ENCODE assay signal across 29 mouse cellular contexts in the genomic region with DNA sequence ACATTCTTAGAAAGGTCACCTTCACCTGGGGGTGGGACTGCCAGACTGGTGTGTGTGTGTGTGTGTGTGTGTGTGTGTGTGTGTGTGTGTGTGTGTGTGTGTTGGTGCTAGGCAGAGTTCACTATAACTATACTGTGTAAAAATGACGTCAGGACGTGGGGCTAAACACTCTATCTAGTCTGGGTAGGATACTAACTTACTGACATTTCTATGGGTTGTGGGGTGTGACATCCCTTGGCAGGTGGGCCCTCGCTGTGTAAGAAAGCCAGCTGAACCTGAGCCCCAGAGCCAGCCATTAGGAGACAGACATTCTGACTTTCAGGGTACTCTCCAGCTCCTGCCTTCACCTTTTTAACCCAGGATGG. TPM values are rescaled to one million over a fixed set of nuclear protein-coding genes. Genes with fewer than 3 reads are reported as not detected.
DNase-seq lines count a peak whose midpoint lies in the region; ATAC-seq and TF ChIP-seq lines count a peak whose summit lies in the region.
"Had no signal": no experiment of that assay in that cellular context is flagged by ENCODE, and none has a peak within 500 bp of the region (broad histone marks: within the 10 kb centered on the region; RNA-seq: fewer than 3 reads in every experiment).

No protein-coding gene starts in this region.

- no peak overlapping the region for H3K4me2 ChIP-seq in hindbrain, embryonic 11.5 days (replicated peaks; ENCODE audit: low read depth, low read length)
- H3K4me2 ChIP-seq in midbrain, embryonic 13.5 days (replicated peaks): no peak overlapping the region
- no peak overlapping the region for H3K4me2 ChIP-seq in midbrain, embryonic 14.5 days (ENCODE audit: low read length)
- H3K4me2 ChIP-seq in forebrain, embryonic 14.5 days (ENCODE audit: low read length): no peak overlapping the region
- H3K4me2 ChIP-seq: embryonic facial prominence, embryonic 15.5 days; heart, embryonic 13.5 days; liver, embryonic 12.5 days had no signal

- no peaks in the 10 kb centered on the region for H3K9me3 ChIP-seq in hindbrain, embryonic 11.5 days (ENCODE audit: control insufficient read depth, low read length)
- H3K9me3 ChIP-seq in hindbrain, embryonic 10.5 days: no peaks in the 10 kb centered on the region
- H3K9me3 ChIP-seq in midbrain, embryonic 13.5 days: no peaks in the 10 kb centered on the region
- H3K9me3 ChIP-seq in midbrain, embryonic 14.5 days (ENCODE audit: control insufficient read depth, low read length): no peaks in the 10 kb centered on the region
- H3K9me3 ChIP-seq in forebrain, embryonic 14.5 days (replicated peaks; ENCODE audit: control insufficient read depth, low read length): no peaks in the 10 kb centered on the region
- H3K9me3 ChIP-seq: embryonic facial prominence, embryonic 10.5 days; embryonic facial prominence, embryonic 15.5 days; heart, embryonic 13.5 days; liver, embryonic 12.5 days had no signal

- no peak for DNase-seq in hindbrain, embryonic 11.5 days (ENCODE audit: low spot score)
- DNase-seq in hindbrain, embryonic 10.5 days (ENCODE audit: low spot score): no peak
- DNase-seq in midbrain, embryonic 14.5 days: no peak
- DNase-seq in forebrain, embryonic 14.5 days (ENCODE audit: low spot score): no peak
- DNase-seq in lung, adult 2 months: no peak
- DNase-seq in layer of hippocampus, adult 11-12 months (ENCODE audit: low spot score): no peak
- DNase-seq: adrenal gland, adult 8-10 months; cerebellum, adult 8-10 months; cerebellum, postnatal 25 days; heart, postnatal 10 days; kidney, adult 18-20 months; kidney, postnatal 4 days; layer of hippocampus, postnatal 36 days; left cerebral cortex, postnatal 4 days; liver, postnatal 0 days; lung, postnatal 10 days; right cerebral cortex, adult 18-20 months; spleen, adult 18-20 months; thymus, adult 18-20 months; thymus, postnatal 25 days had no signal

- ATAC-seq in hindbrain, embryonic 11.5 days (ENCODE audit: low FRiP score): 0 out of 2 replicates have a peak, but pooled peaks have one; percentile 15
- ATAC-seq in midbrain, embryonic 13.5 days: peak; percentile 12; the same call in 1 of the 2 replicates
- no peak for ATAC-seq in midbrain, embryonic 14.5 days (ENCODE audit: low FRiP score, low TSS enrichment)
- ATAC-seq in forebrain, embryonic 14.5 days: 0 out of 2 replicates have a peak, but pooled peaks have one; percentile 30
- ATAC-seq: hindbrain, embryonic 16.5 days; liver, embryonic 12.5 days; liver, postnatal 0 days had no signal

- no peaks in the 10 kb centered on the region for H3K27me3 ChIP-seq in hindbrain, embryonic 11.5 days (ENCODE audit: control insufficient read depth, insufficient read depth, low read length)
- no peaks in the 10 kb centered on the region for H3K27me3 ChIP-seq in hindbrain, embryonic 10.5 days (ENCODE audit: insufficient read depth, poor library complexity, severe bottlenecking)
- no peaks in the 10 kb centered on the region for H3K27me3 ChIP-seq in midbrain, embryonic 13.5 days
- no peaks in the 10 kb centered on the region for H3K27me3 ChIP-seq in midbrain, embryonic 14.5 days (ENCODE audit: control insufficient read depth, insufficient read depth, low read length)
- H3K27me3 ChIP-seq in forebrain, embryonic 14.5 days (replicated peaks; ENCODE audit: control insufficient read depth, insufficient read depth, low read length): no peaks in the 10 kb centered on the region
- H3K27me3 ChIP-seq: embryonic facial prominence, embryonic 15.5 days; heart, embryonic 13.5 days; liver, embryonic 12.5 days had no signal

- WGBS in hindbrain, embryonic 11.5 days: 32% methylated on average over 3 of the region's 3 CpGs
- 35% methylated on average over 3 of the region's 3 CpGs for WGBS in hindbrain, embryonic 10.5 days
- 16% methylated on average over 3 of the region's 3 CpGs for WGBS in midbrain, embryonic 13.5 days
- 28% methylated on average over 3 of the region's 3 CpGs for WGBS in midbrain, embryonic 14.5 days
- WGBS in forebrain, embryonic 14.5 days: 15% methylated on average over 3 of the region's 3 CpGs
- WGBS in lung, adult 2 months: 76% methylated on average over 3 of the region's 3 CpGs

- no peak for TF ChIP-seq POLR2A in lung, adult 2 months (IDR thresholded peaks at IDR 0.05; ENCODE audit: borderline replicate concordance, extremely low read depth, low read depth, low read length)

- H3K9ac ChIP-seq in hindbrain, embryonic 11.5 days (ENCODE audit: low read depth, low read length): no peak overlapping the region
- no peak overlapping the region for H3K9ac ChIP-seq in midbrain, embryonic 13.5 days (replicated peaks)
- H3K9ac ChIP-seq in midbrain, embryonic 14.5 days (replicated peaks; ENCODE audit: low read length): no peak overlapping the region
- no peak overlapping the region for H3K9ac ChIP-seq in forebrain, embryonic 14.5 days (ENCODE audit: low read length)
- H3K9ac ChIP-seq: embryonic facial prominence, embryonic 15.5 days; heart, embryonic 13.5 days; liver, embryonic 12.5 days; liver, postnatal 0 days had no signal

- no peak overlapping the region for H3K27ac ChIP-seq in hindbrain, embryonic 11.5 days (ENCODE audit: low read depth, low read length)
- no peak overlapping the region for H3K27ac ChIP-seq in hindbrain, embryonic 10.5 days
- H3K27ac ChIP-seq in midbrain, embryonic 13.5 days: no peak overlapping the region
- H3K27ac ChIP-seq in midbrain, embryonic 14.5 days (replicated peaks; ENCODE audit: low read depth, low read length): no peak overlapping the region
- H3K27ac ChIP-seq in forebrain, embryonic 14.5 days (ENCODE audit: low read depth, low read length): no peak overlapping the region
- H3K27ac ChIP-seq: embryonic facial prominence, embryonic 10.5 days; embryonic facial prominence, embryonic 15.5 days; heart, embryonic 13.5 days; kidney, postnatal 0 days; liver, embryonic 12.5 days; stomach, postnatal 0 days had no signal

- TF ChIP-seq CTCF in lung, adult 2 months (IDR thresholded peaks at IDR 0.05; ENCODE audit: insufficient read depth, low read length): no peak

- H3K4me3 ChIP-seq in hindbrain, embryonic 11.5 days (ENCODE audit: low read depth, low read length): no peak overlapping the region
- no peak overlapping the region for H3K4me3 ChIP-seq in hindbrain, embryonic 10.5 days
- no peak overlapping the region for H3K4me3 ChIP-seq in midbrain, embryonic 13.5 days (replicated peaks)
- no peak overlapping the region for H3K4me3 ChIP-seq in midbrain, embryonic 14.5 days (replicated peaks; ENCODE audit: low read depth, low read length)
- no peak overlapping the region for H3K4me3 ChIP-seq in forebrain, embryonic 14.5 days (ENCODE audit: low read depth, low read length)
- H3K4me3 ChIP-seq in lung, adult 2 months (replicated peaks; ENCODE audit: extremely low read depth, low read depth, low read length): no peak overlapping the region
- H3K4me3 ChIP-seq: embryonic facial prominence, embryonic 10.5 days; embryonic facial prominence, embryonic 15.5 days; heart, embryonic 13.5 days; liver, embryonic 12.5 days had no signal

- no peaks in the 10 kb centered on the region for H3K36me3 ChIP-seq in hindbrain, embryonic 11.5 days (ENCODE audit: control insufficient read depth, insufficient read depth, low read length)
- no peaks in the 10 kb centered on the region for H3K36me3 ChIP-seq in hindbrain, embryonic 10.5 days
- H3K36me3 ChIP-seq in midbrain, embryonic 13.5 days: no peaks in the 10 kb centered on the region
- H3K36me3 ChIP-seq in midbrain, embryonic 14.5 days (ENCODE audit: control insufficient read depth, insufficient read depth, low read length): no peaks in the 10 kb centered on the region
- H3K36me3 ChIP-seq in forebrain, embryonic 14.5 days (ENCODE audit: control insufficient read depth, insufficient read depth, low read length): no peaks in the 10 kb centered on the region
- H3K36me3 ChIP-seq: embryonic facial prominence, embryonic 10.5 days; embryonic facial prominence, embryonic 15.5 days; heart, embryonic 13.5 days; liver, embryonic 12.5 days had no signal

- no peaks in the 10 kb centered on the region for H3K4me1 ChIP-seq in hindbrain, embryonic 11.5 days (replicated peaks; ENCODE audit: control insufficient read depth, insufficient read depth, low read length)
- H3K4me1 ChIP-seq in hindbrain, embryonic 10.5 days (replicated peaks): no peaks in the 10 kb centered on the region
- peaks cover 13% of the 10 kb centered on the region for H3K4me1 ChIP-seq in midbrain, embryonic 13.5 days (replicated peaks)
- H3K4me1 ChIP-seq in midbrain, embryonic 14.5 days (ENCODE audit: control insufficient read depth, insufficient read depth, low read length): peaks cover 5% of the 10 kb centered on the region; the same call in 1 of the 2 replicates
- H3K4me1 ChIP-seq in forebrain, embryonic 14.5 days (ENCODE audit: control insufficient read depth, insufficient read depth, low read length): no peaks in the 10 kb centered on the region
- peaks cover 1% of the 10 kb centered on the region for H3K4me1 ChIP-seq in lung, adult 2 months (ENCODE audit: control insufficient read depth, insufficient read depth, low read length)
- H3K4me1 ChIP-seq: embryonic facial prominence, embryonic 10.5 days; embryonic facial prominence, embryonic 15.5 days; liver, embryonic 12.5 days had no signal

RNA-seq across cellular contexts. Expression of a gene that starts 47.4 kb away (rescaled TPM):
- 1.1 and 3.3 TPM in 2 replicates for polyA plus RNA-seq in hindbrain, embryonic 11.5 days (2014; fragmentation: Nextera tagmentation; extraction: Ambion mirVana)
- polyA plus RNA-seq in hindbrain, embryonic 10.5 days (2016; fragmentation: Nextera tagmentation; extraction: Ambion mirVana): 0.97 and 1.8 TPM in 2 replicates
- polyA plus RNA-seq in midbrain, embryonic 13.5 days (2015; fragmentation: Nextera tagmentation; extraction: Ambion mirVana): 0.98 and 1.1 TPM in 2 replicates
- 1.2 and 1.7 TPM in 2 replicates for polyA plus RNA-seq in midbrain, embryonic 14.5 days (2014; fragmentation: Nextera tagmentation; extraction: Ambion mirVana)
- polyA plus RNA-seq in forebrain, embryonic 14.5 days (2014; fragmentation: Nextera tagmentation; extraction: Ambion mirVana): 4.4 and 9.6 TPM in 2 replicates
- 142 and 193 TPM in 2 replicates for polyA plus RNA-seq in lung, adult 2 months (2012; rRNA removed)

RNA-seq across cellular contexts. Expression of a gene that starts 47.5 kb away (rescaled TPM):
- polyA plus RNA-seq in hindbrain, embryonic 11.5 days (2014; fragmentation: Nextera tagmentation; extraction: Ambion mirVana): 0.67 TPM in 1 of 2 replicates, not detected in the other
- polyA plus RNA-seq in hindbrain, embryonic 10.5 days (2016; fragmentation: Nextera tagmentation; extraction: Ambion mirVana): 0.58 TPM in 1 of 2 replicates, not detected in the other
- not detected in 2 replicates for polyA plus RNA-seq in midbrain, embryonic 13.5 days (2015; fragmentation: Nextera tagmentation; extraction: Ambion mirVana)
- not detected in 2 replicates for polyA plus RNA-seq in midbrain, embryonic 14.5 days (2014; fragmentation: Nextera tagmentation; extraction: Ambion mirVana)
- polyA plus RNA-seq in forebrain, embryonic 14.5 days (2014; fragmentation: Nextera tagmentation; extraction: Ambion mirVana): 0.59 TPM in 1 of 2 replicates, not detected in the other
- polyA plus RNA-seq in lung, adult 2 months (2012; rRNA removed): 1.5 and 2.1 TPM in 2 replicates
- polyA plus RNA-seq: liver, embryonic 12.5 days; liver, postnatal 0 days; neural tube, embryonic 11.5 days had no signal

Comparison
In these comparisons a context has a peak if more than half of its experiments do, and no peak if none do; other contexts are left out.
1. RNA of a gene that starts 47.4 kb away (polyA plus RNA-seq): 142 to 193 TPM in lung, adult 2 months; 4.4 to 9.6 TPM in forebrain, embryonic 14.5 days, 1.1 to 3.3 TPM in hindbrain, embryonic 11.5 days, 0.97 to 1.8 TPM in hindbrain, embryonic 10.5 days, 1.2 to 1.7 TPM in midbrain, embryonic 14.5 days and 0.98 to 1.1 TPM in midbrain, embryonic 13.5 days; every median in the first group is over 10 times any median in the second.